Mouse (Mus musculus) erythroid progenitor cell, adult 5-6 weeks (primary cell): ENCODE results near the gene Gm49322. TPM values are rescaled to one million over a fixed set of nuclear protein-coding genes. Genes with fewer than 3 reads are reported as not detected.

Experiments
- total RNA-seq, 2 experiments: library from RNA; stranded (forward) in 1 of 2; stranded (reverse) in 1 of 2; fragments of 150-400 nt in 1 of 2; fragments of 186-747, 209-891 nt in 1 of 2; gene quantifications; 2 replicates each; pipeline versions ENCODE4 v1.2.3 to v1.2.4; 2015 to 2017; ENCODE audit warnings: low replicate concordance in 2 of 2

The Gm49322 gene
- total RNA-seq, 2 experiments from 2014 or later = 1.7 to 5.4 TPM

Other genes with a start within 250 kb of the Gm49322 start
- not detected in 2 replicates for gene Plk5, start 249.6 kb upstream of the Gm49322 start, total RNA-seq (2015; ENCODE audit: low replicate concordance)
- gene Plk5, start 249.6 kb upstream of the Gm49322 start, total RNA-seq (2017; ENCODE audit: low replicate concordance) = not detected in 2 replicates
- 1.4 TPM in 1 of 2 replicates, not detected in the other for gene Mex3d, start 218.4 kb upstream of the Gm49322 start, total RNA-seq (2015; ENCODE audit: low replicate concordance)
- gene Mex3d, start 218.4 kb upstream of the Gm49322 start, total RNA-seq (2017; ENCODE audit: low replicate concordance) = 6.7 TPM in 1 of 2 replicates, not detected in the other
- gene Mbd3, start 206.5 kb upstream of the Gm49322 start, total RNA-seq (2015; ENCODE audit: low replicate concordance) = 33.5 TPM in 2 replicates
- 39.7 and 45.8 TPM in 2 replicates for gene Mbd3, start 206.5 kb upstream of the Gm49322 start, total RNA-seq (2017; ENCODE audit: low replicate concordance)
- gene Uqcr11, start 199.2 kb upstream of the Gm49322 start, total RNA-seq (2015; ENCODE audit: low replicate concordance) = 65.8 and 80.0 TPM in 2 replicates
- gene Uqcr11, start 199.2 kb upstream of the Gm49322 start, total RNA-seq (2017; ENCODE audit: low replicate concordance) = 67.9 and 87.3 TPM in 2 replicates
- gene Tcf3, start 172.4 kb upstream of the Gm49322 start, total RNA-seq (2015; ENCODE audit: low replicate concordance) = 127 and 148 TPM in 2 replicates
- 140 and 145 TPM in 2 replicates for gene Tcf3, start 172.4 kb upstream of the Gm49322 start, total RNA-seq (2017; ENCODE audit: low replicate concordance)
- not detected in 2 replicates for gene Onecut3, start 111.2 kb upstream of the Gm49322 start, total RNA-seq (2015; ENCODE audit: low replicate concordance)
- not detected in 2 replicates for gene Onecut3, start 111.2 kb upstream of the Gm49322 start, total RNA-seq (2017; ENCODE audit: low replicate concordance)
- gene Atp8b3, start 66.9 kb upstream of the Gm49322 start, total RNA-seq (2015; ENCODE audit: low replicate concordance) = not detected in 2 replicates
- 0.39 TPM in 1 of 2 replicates, not detected in the other for gene Atp8b3, start 66.9 kb upstream of the Gm49322 start, total RNA-seq (2017; ENCODE audit: low replicate concordance)
- 33.5 and 35.7 TPM in 2 replicates for gene Rexo1, start 44.5 kb upstream of the Gm49322 start, total RNA-seq (2015; ENCODE audit: low replicate concordance)
- 16.3 and 25.7 TPM in 2 replicates for gene Rexo1, start 44.5 kb upstream of the Gm49322 start, total RNA-seq (2017; ENCODE audit: low replicate concordance)
- 8.4 and 9.4 TPM in 2 replicates for gene Klf16, start 28.7 kb upstream of the Gm49322 start, total RNA-seq (2015; ENCODE audit: low replicate concordance)
- gene Klf16, start 28.7 kb upstream of the Gm49322 start, total RNA-seq (2017; ENCODE audit: low replicate concordance) = 9.9 and 14.1 TPM in 2 replicates
- 44.7 and 49.0 TPM in 2 replicates for gene Abhd17a, start 15.7 kb upstream of the Gm49322 start, total RNA-seq (2015; ENCODE audit: low replicate concordance)
- gene Abhd17a, start 15.7 kb upstream of the Gm49322 start, total RNA-seq (2017; ENCODE audit: low replicate concordance) = 5.5 and 30.7 TPM in 2 replicates
- gene Scamp4, start 3.1 kb upstream of the Gm49322 start, total RNA-seq (2015; ENCODE audit: low replicate concordance) = 8.8 and 10.5 TPM in 2 replicates
- gene Scamp4, start 3.1 kb upstream of the Gm49322 start, total RNA-seq (2017; ENCODE audit: low replicate concordance) = 2.3 and 6.9 TPM in 2 replicates
- gene Adat3, start 3.1 kb upstream of the Gm49322 start, total RNA-seq (2015; ENCODE audit: low replicate concordance) = not detected in 2 replicates
- gene Adat3, start 3.1 kb upstream of the Gm49322 start, total RNA-seq (2017; ENCODE audit: low replicate concordance) = 1.4 TPM in 1 of 2 replicates, not detected in the other
- 31.4 and 58.0 TPM in 2 replicates for gene Csnk1g2, start 16.8 kb downstream of the Gm49322 start, total RNA-seq (2015; ENCODE audit: low replicate concordance)
- gene Csnk1g2, start 16.8 kb downstream of the Gm49322 start, total RNA-seq (2017; ENCODE audit: low replicate concordance) = 50.1 and 62.4 TPM in 2 replicates
- gene Btbd2, start 51.0 kb downstream of the Gm49322 start, total RNA-seq (2015; ENCODE audit: low replicate concordance) = 2.9 and 3.8 TPM in 2 replicates
- 9.2 and 25.3 TPM in 2 replicates for gene Btbd2, start 51.0 kb downstream of the Gm49322 start, total RNA-seq (2017; ENCODE audit: low replicate concordance)
- 78.2 and 83.0 TPM in 2 replicates for gene Mknk2, start 72.1 kb downstream of the Gm49322 start, total RNA-seq (2015; ENCODE audit: low replicate concordance)
- 49.4 and 67.6 TPM in 2 replicates for gene Mknk2, start 72.1 kb downstream of the Gm49322 start, total RNA-seq (2017; ENCODE audit: low replicate concordance)
- 19.5 and 32.3 TPM in 2 replicates for gene Mob3a, start 96.0 kb downstream of the Gm49322 start, total RNA-seq (2015; ENCODE audit: low replicate concordance)
- 9.0 and 25.7 TPM in 2 replicates for gene Mob3a, start 96.0 kb downstream of the Gm49322 start, total RNA-seq (2017; ENCODE audit: low replicate concordance)
- gene Izumo4, start 96.2 kb downstream of the Gm49322 start, total RNA-seq (2015; ENCODE audit: low replicate concordance) = 21.4 and 36.4 TPM in 2 replicates
- gene Izumo4, start 96.2 kb downstream of the Gm49322 start, total RNA-seq (2017; ENCODE audit: low replicate concordance) = 3.3 and 3.8 TPM in 2 replicates
- gene Ap3d1, start 136.2 kb downstream of the Gm49322 start, total RNA-seq (2015; ENCODE audit: low replicate concordance) = 42.8 and 69.6 TPM in 2 replicates
- 66.0 and 111 TPM in 2 replicates for gene Ap3d1, start 136.2 kb downstream of the Gm49322 start, total RNA-seq (2017; ENCODE audit: low replicate concordance)
- gene Dot1l, start 149.2 kb downstream of the Gm49322 start, total RNA-seq (2015; ENCODE audit: low replicate concordance) = 69.6 and 105 TPM in 2 replicates
- gene Dot1l, start 149.2 kb downstream of the Gm49322 start, total RNA-seq (2017; ENCODE audit: low replicate concordance) = 51.7 and 61.7 TPM in 2 replicates
- 34.2 and 48.6 TPM in 2 replicates for gene Sf3a2, start 192.2 kb downstream of the Gm49322 start, total RNA-seq (2015; ENCODE audit: low replicate concordance)
- gene Sf3a2, start 192.2 kb downstream of the Gm49322 start, total RNA-seq (2017; ENCODE audit: low replicate concordance) = 16.8 and 18.1 TPM in 2 replicates
- 71.0 and 81.7 TPM in 2 replicates for gene Plekhj1, start 192.6 kb downstream of the Gm49322 start, total RNA-seq (2015; ENCODE audit: low replicate concordance)
- 18.9 and 38.1 TPM in 2 replicates for gene Plekhj1, start 192.6 kb downstream of the Gm49322 start, total RNA-seq (2017; ENCODE audit: low replicate concordance)
- not detected in 2 replicates for gene Amh, start 199.2 kb downstream of the Gm49322 start, total RNA-seq (2015; ENCODE audit: low replicate concordance)
- not detected in 2 replicates for gene Amh, start 199.2 kb downstream of the Gm49322 start, total RNA-seq (2017; ENCODE audit: low replicate concordance)
- gene Jsrp1, start 207.5 kb downstream of the Gm49322 start, total RNA-seq (2015; ENCODE audit: low replicate concordance) = not detected in 2 replicates
- not detected in 2 replicates for gene Jsrp1, start 207.5 kb downstream of the Gm49322 start, total RNA-seq (2017; ENCODE audit: low replicate concordance)
- 1,470 and 1,566 TPM in 2 replicates for gene Oaz1, start 220.6 kb downstream of the Gm49322 start, total RNA-seq (2015; ENCODE audit: low replicate concordance)
- gene Oaz1, start 220.6 kb downstream of the Gm49322 start, total RNA-seq (2017; ENCODE audit: low replicate concordance) = 158 and 259 TPM in 2 replicates
- not detected in 2 replicates for gene Lingo3, start 238.0 kb downstream of the Gm49322 start, total RNA-seq (2015; ENCODE audit: low replicate concordance)
- gene Lingo3, start 238.0 kb downstream of the Gm49322 start, total RNA-seq (2017; ENCODE audit: low replicate concordance) = not detected in 2 replicates
- 24.7 and 54.4 TPM in 2 replicates for gene Lsm7, start 249.2 kb downstream of the Gm49322 start, total RNA-seq (2015; ENCODE audit: low replicate concordance)
- 75.3 and 78.9 TPM in 2 replicates for gene Lsm7, start 249.2 kb downstream of the Gm49322 start, total RNA-seq (2017; ENCODE audit: low replicate concordance)
- 262 and 270 TPM in 2 replicates for gene Sppl2b, start 249.3 kb downstream of the Gm49322 start, total RNA-seq (2015; ENCODE audit: low replicate concordance)
- 283 and 322 TPM in 2 replicates for gene Sppl2b, start 249.3 kb downstream of the Gm49322 start, total RNA-seq (2017; ENCODE audit: low replicate concordance)